Mouse (Mus musculus) spleen, adult 2 months (tissue): ENCODE results near the gene Ptch2.

Source experiments
- CTCF ChIP-seq: fragments of 200-500 bp; IDR thresholded peaks from 2 replicates; pipeline ENCODE4 v1.5.1; 2011; ENCODE audit warnings: mild to moderate bottlenecking, inconsistent platforms; ENCODE audit not compliant: insufficient read depth, insufficient read length, insufficient replicate concordance; ENCODE audit errors: extremely low read depth
- POLR2A ChIP-seq: fragments of 200-500 bp; IDR thresholded peaks from 2 replicates; pipeline ENCODE4 v1.6.1; 2011; ENCODE audit warnings: low read depth, low read length, inconsistent platforms

DNA sequence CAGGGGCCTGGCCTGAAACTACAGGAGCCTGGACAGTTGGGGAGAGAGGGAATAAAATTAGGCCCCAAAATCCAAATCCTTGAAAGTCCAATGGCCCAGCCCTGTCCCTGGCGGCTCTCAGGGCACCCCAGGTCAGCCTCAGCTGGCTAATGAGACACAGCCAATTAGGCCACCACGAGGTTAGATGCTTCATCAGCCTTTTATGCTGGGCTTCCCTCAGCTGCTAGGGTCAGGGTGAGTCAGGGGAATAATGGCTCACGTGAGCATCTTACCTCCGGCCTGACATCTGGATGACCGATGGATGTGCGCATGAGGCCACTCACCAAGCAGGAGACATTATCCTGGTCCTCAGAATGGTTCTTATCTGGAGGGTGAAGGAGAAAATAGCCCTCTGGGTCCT lies 34.9 kb downstream of the Ptch2 start:
- no peak for TF ChIP-seq POLR2A
- TF ChIP-seq CTCF = no peak
